Comparison of ENCODE assay signal across 8 mouse cellular contexts in genomic region chr9:42573180-42573579, GRCm38 (mm10).
DNase-seq lines count a peak whose midpoint lies in the region; ATAC-seq and TF ChIP-seq lines count a peak whose summit lies in the region.

No protein-coding gene starts in this region.

- peaks cover 9% of the 10 kb centered on the region for H3K4me1 ChIP-seq in E14TG2a.4 (replicated peaks; ENCODE audit: low read depth, low read length)
- H3K4me1 ChIP-seq in embryonic facial prominence, embryonic 12.5 days: no peaks in the 10 kb centered on the region; the same call in 1 of the 2 replicates
- H3K4me1 ChIP-seq in heart, embryonic 14.5 days (ENCODE audit: control insufficient read depth in 2 of 2, insufficient read depth in 2 of 2, low read length in 2 of 2): no peaks in the 10 kb centered on the region
- H3K4me1 ChIP-seq in lung, embryonic 15.5 days: 0 out of 2 replicates have a peak, but pooled peaks cover 4% of the 10 kb centered on the region

- H3K4me2 ChIP-seq in embryonic facial prominence, embryonic 12.5 days (replicated peaks): peak overlapping the region; percentile 27; the same call in 1 of the 2 replicates
- H3K4me2 ChIP-seq in heart, embryonic 14.5 days (ENCODE audit: low read length): no peak overlapping the region
- H3K4me2 ChIP-seq in lung, embryonic 15.5 days: no peak overlapping the region

- H3K9ac ChIP-seq in embryonic facial prominence, embryonic 12.5 days: no peak overlapping the region
- no peak overlapping the region for H3K9ac ChIP-seq in heart, embryonic 14.5 days (ENCODE audit: low read length)
- no peak overlapping the region for H3K9ac ChIP-seq in lung, embryonic 15.5 days

- peaks cover 10% of the 10 kb centered on the region; the same call in 1 of the 2 replicates for H3K27me3 ChIP-seq in E14TG2a.4 (ENCODE audit: insufficient read depth, low read length)
- no peaks in the 10 kb centered on the region for H3K27me3 ChIP-seq in embryonic facial prominence, embryonic 12.5 days
- peaks cover 19% of the 10 kb centered on the region; the same call in 1 of the 2 replicates for H3K27me3 ChIP-seq in heart, embryonic 14.5 days (ENCODE audit: control insufficient read depth, insufficient read depth, low read length)
- H3K27me3 ChIP-seq in lung, embryonic 15.5 days: no peaks in the 10 kb centered on the region

- no peaks in the 10 kb centered on the region for H3K36me3 ChIP-seq in E14TG2a.4 (ENCODE audit: insufficient read depth, low read length)
- H3K36me3 ChIP-seq in embryonic facial prominence, embryonic 12.5 days: no peaks in the 10 kb centered on the region
- no peaks in the 10 kb centered on the region for H3K36me3 ChIP-seq in heart, embryonic 14.5 days (ENCODE audit: control insufficient read depth, insufficient read depth, low read length)
- H3K36me3 ChIP-seq in lung, embryonic 15.5 days: no peaks in the 10 kb centered on the region

- no peak overlapping the region for H3K4me3 ChIP-seq in E14TG2a.4 (replicated peaks; ENCODE audit: low read length)
- no peak overlapping the region for H3K4me3 ChIP-seq in embryonic facial prominence, embryonic 12.5 days
- H3K4me3 ChIP-seq in heart, embryonic 14.5 days (ENCODE audit: control insufficient read depth in 1 of 2, insufficient read depth in 1 of 2, low read depth in 1 of 2, low read length in 2 of 2): no peak overlapping the region
- no peak overlapping the region for H3K4me3 ChIP-seq in lung, embryonic 15.5 days

- H3K27ac ChIP-seq in embryonic facial prominence, embryonic 12.5 days: no peak overlapping the region
- no peak overlapping the region for H3K27ac ChIP-seq in heart, embryonic 14.5 days (replicated peaks in 1 of 2; ENCODE audit: control insufficient read depth in 1 of 2, insufficient read depth in 1 of 2, low read depth in 2 of 2, low read length in 2 of 2)
- H3K27ac ChIP-seq in lung, embryonic 15.5 days: no peak overlapping the region

- H3K9me3 ChIP-seq in E14TG2a.4 (ENCODE audit: low read length): peaks cover 13% of the 10 kb centered on the region
- H3K9me3 ChIP-seq in embryonic facial prominence, embryonic 12.5 days: no peaks in the 10 kb centered on the region
- no peaks in the 10 kb centered on the region for H3K9me3 ChIP-seq in heart, embryonic 14.5 days (ENCODE audit: control insufficient read depth, low read length)
- no peaks in the 10 kb centered on the region for H3K9me3 ChIP-seq in lung, embryonic 15.5 days

- ATAC-seq in embryonic facial prominence, embryonic 12.5 days (ENCODE audit: insufficient number of reproducible peaks, insufficient read depth, low FRiP score, low TSS enrichment): peak; percentile 31; the same call in 1 of the 2 replicates
- peak; percentile 7; the same call in 1 of the 2 replicates for ATAC-seq in heart, embryonic 14.5 days (ENCODE audit: insufficient number of reproducible peaks, insufficient read depth, low FRiP score, low read depth)
- ATAC-seq in lung, embryonic 15.5 days (ENCODE audit: borderline replicate concordance, extremely low read depth, low FRiP score, low TSS enrichment): peak; percentile 8; the same call in 1 of the 2 replicates

- DNase-seq in adrenal gland, postnatal 36 days: peak; percentile 56 to 80
- peak; percentile 65 to 73 for DNase-seq in kidney, postnatal 25 days
- peak; percentile 36 for DNase-seq in ovary, postnatal 14 days (ENCODE audit: low spot score)
- DNase-seq in urinary bladder, postnatal 14 days (ENCODE audit: low spot score): peak; percentile 69

- peak; percentile 61 for TF ChIP-seq CTCF in E14TG2a.4 (conservative IDR thresholded peaks at IDR 0.05; ENCODE audit: low read length)

- WGBS in embryonic facial prominence, embryonic 12.5 days: 11% methylated on average over 6 of the region's 6 CpGs
- 12% methylated on average over 6 of the region's 6 CpGs for WGBS in heart, embryonic 14.5 days
- 14% methylated on average over 6 of the region's 6 CpGs for WGBS in lung, embryonic 15.5 days
